Mouse (Mus musculus) yolk sac, embryonic 10.5 days (tissue): ENCODE results near the gene Golga3.

Source experiments
- DNase-seq: peaks from one replicate; pipeline ENCODE4 v3.0.0-alpha.2; 2017; ENCODE audit warnings: low spot score

The Golga3 gene

GRCm38 (mm10) chr5:110231638-110232037, 55.1 kb downstream of the Golga3 start:
- no peak for DNase-seq

DNA sequence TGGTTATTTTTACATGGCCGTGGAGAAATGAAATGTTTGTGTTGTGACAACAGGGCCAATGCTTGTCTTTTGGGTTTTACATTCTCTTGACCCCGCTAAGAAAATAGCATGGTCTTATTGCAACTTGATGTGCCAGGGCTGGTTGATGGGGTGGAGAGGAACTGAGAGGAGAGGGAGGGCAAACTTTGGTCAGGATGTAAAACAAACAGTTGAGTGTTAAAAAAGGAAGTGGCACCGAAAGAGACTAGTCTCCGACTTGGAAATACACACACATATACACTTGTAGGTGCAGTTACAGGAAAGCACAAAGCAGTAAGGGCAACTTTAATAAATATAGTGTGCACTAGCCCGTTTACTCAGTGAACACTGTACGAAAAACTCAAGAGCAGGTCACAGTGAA, 55.8 kb downstream of the Golga3 start:
- no peak for DNase-seq

DNA sequence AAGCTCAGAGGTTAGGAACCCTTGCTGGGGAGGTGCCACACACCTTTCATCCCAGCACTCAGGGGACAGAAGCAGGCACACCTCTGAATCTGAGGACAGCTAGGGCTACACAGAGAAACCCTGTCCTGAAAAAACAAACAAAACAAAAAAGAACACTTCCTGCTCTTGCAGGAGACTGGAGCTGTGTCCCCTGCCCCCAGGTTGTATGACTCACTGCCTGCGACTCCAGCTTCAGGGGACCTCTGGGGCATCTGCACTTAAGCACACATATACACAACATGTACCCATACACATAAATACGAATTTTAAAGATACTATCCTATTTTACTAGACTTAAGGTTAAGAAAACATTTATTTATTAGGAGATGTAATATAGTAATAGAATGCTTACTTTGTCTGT, 67.6 kb downstream of the Golga3 start:
- DNase-seq, result no peak

- DNase-seq, result peak; percentile 60
Observed at GRCm38 (mm10) chr5:110266941-110267340, 90.4 kb downstream of the Golga3 start.

- peak; percentile 87 for DNase-seq
Observed at GRCm38 (mm10) chr5:110269141-110270101, 92.9 kb downstream of the Golga3 start, which contains the start of gene Pgam5. Gene Pgam5, minus strand, starts transcription at chr5:110269913.

- DNase-seq, result no peak
Observed at GRCm38 (mm10) chr5:110270242-110270641, 93.7 kb downstream of the Golga3 start.

DNA sequence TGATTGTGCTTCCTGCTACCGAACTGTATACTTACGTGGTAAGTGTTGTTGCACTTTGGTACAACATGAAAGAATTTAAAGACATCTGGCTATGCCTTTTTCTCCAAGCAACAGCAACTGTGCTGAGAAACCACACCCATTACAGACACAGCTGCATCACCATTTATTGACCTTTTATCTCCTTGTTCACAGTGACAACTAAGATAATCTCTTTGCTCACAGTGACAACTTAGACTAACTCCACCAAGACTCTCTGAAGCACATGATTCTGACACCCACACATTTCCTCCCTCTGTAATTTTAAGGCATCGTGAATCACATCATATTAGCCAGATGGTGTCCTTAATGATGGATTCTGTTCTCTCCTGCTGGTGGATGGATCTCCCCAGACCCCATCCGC, 97.6 kb downstream of the Golga3 start:
- no peak for DNase-seq

DNA sequence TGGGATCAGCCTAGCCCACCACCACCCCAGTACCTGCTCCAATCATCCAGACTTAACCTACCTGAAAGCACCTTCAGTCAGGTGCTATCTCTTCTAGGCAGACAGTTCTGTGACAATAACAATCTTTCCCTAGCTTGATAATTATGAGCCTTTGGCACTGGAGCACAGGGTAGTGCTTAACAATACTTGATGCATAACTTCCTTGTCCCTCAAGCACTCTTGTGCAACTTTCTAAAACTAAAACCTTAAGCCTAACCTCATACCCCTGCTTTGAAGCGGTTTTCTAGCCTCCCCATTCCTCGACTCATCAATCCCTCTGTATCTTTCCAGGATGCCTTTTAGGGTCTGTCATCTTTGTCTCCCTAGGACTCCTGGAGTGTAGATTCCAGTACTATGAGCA, 98.3 kb downstream of the Golga3 start:
- no peak for DNase-seq
